Mouse (Mus musculus): Measurements from ENCODE around the gene Bckdhb.

DNA sequence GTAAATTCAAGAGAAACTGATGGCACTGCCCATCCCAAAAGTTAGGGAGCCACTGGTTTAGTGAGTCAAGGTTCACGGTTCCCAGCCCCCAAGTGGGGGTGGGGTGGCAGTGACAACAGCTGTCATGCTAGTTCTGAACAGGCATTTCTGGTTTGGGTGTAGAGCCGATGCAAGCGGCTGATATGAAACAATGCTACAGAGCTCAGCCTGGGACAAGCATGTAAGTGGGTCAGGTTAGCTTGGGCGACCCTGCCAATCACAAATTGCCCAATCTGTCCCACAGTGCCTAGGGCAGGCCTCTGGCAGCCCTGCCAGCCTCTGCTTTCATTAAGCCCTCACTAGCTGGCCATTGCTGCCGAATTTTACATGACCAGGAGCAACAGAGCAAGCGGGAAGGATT, 42.8 kb upstream of the Bckdhb start:
- TF ChIP-seq CTCF (conservative IDR thresholded peaks at IDR 0.05; ENCODE audit: insufficient read depth, insufficient read length, low read depth, low read length) (no peak), POLR2A (IDR thresholded peaks at IDR 0.05; ENCODE audit: low read depth, low read length) (no peak)

All from kidney, adult 2 months (tissue).